Mouse (Mus musculus): Measurements from ENCODE around the gene Pole3. TPM values are rescaled to one million over a fixed set of nuclear protein-coding genes. Genes with fewer than 3 reads are reported as not detected.

Gene Pole3
- polyA plus RNA-seq (2012; rRNA removed): 5.6 and 8.9 TPM in 2 replicates

GRCm38 (mm10) chr4:62524651-62525488, at the start of gene Pole3, which contains the start of gene 4933430I17Rik:
Pole3 (minus strand) TSS chr4:62525068.
4933430I17Rik (plus strand) TSS chr4:62525369.
- Histone ChIP-seq H3K27me3 (ENCODE audit: control insufficient read depth, insufficient read depth, low read length) (no peaks in the 10 kb centered on the region), H3K36me3 (ENCODE audit: control insufficient read depth, insufficient read depth, low read length) (no peaks in the 10 kb centered on the region), H3K4me3 (ENCODE audit: low read depth, low read length) (peak within 1 kb of the TSS; percentile 95), H3K4me1 (ENCODE audit: control insufficient read depth, insufficient read depth, insufficient read length, low read length) (peaks cover 3% of the 10 kb centered on the region; the same call in 1 of the 2 replicates), H3K27ac (ENCODE audit: insufficient read depth, low read depth, low read length) (peak within 1 kb of the TSS; percentile 94)
- under 1% methylated on average over 59 of the region's 59 CpGs for WGBS
- TF ChIP-seq CTCF (IDR thresholded peaks at IDR 0.05; ENCODE audit: extremely low read depth, insufficient read length, insufficient replicate concordance, low read depth, low read length): no peak
- TF ChIP-seq POLR2A (IDR thresholded peaks at IDR 0.05; ENCODE audit: low read depth, low read length): 0 out of 2 replicates have a peak, but pooled peaks have one; percentile 17

- TF ChIP-seq POLR2A (IDR thresholded peaks at IDR 0.05; ENCODE audit: low read depth, low read length): no peak
- no peak for TF ChIP-seq CTCF (IDR thresholded peaks at IDR 0.05; ENCODE audit: extremely low read depth, insufficient read length, insufficient replicate concordance, low read depth, low read length)
- no peak overlapping the region for H3K27ac ChIP-seq (ENCODE audit: insufficient read depth, low read depth, low read length)
- no peaks in the 10 kb centered on the region for H3K36me3 ChIP-seq (ENCODE audit: control insufficient read depth, insufficient read depth, low read length)
- no peak overlapping the region for H3K4me3 ChIP-seq (ENCODE audit: low read depth, low read length)
- H3K27me3 ChIP-seq (ENCODE audit: control insufficient read depth, insufficient read depth, low read length): no peaks in the 10 kb centered on the region
- H3K4me1 ChIP-seq (ENCODE audit: control insufficient read depth, insufficient read depth, insufficient read length, low read length): peaks cover 5% of the 10 kb centered on the region; the same call in 1 of the 2 replicates
- 76% methylated on average over 5 of the region's 5 CpGs for WGBS
Measured at GRCm38 (mm10) chr4:62570029-62570428, 45.2 kb upstream of the Pole3 start.

- no peak overlapping the region for H3K4me3 ChIP-seq (ENCODE audit: low read depth, low read length)
- WGBS: 94% methylated on average over 5 of the region's 5 CpGs
- no peak overlapping the region for H3K27ac ChIP-seq (ENCODE audit: insufficient read depth, low read depth, low read length)
Measured at GRCm38 (mm10) chr4:62569603-62570002, 44.7 kb upstream of the Pole3 start.

GRCm38 (mm10) chr4:62568359-62568758, 43.5 kb upstream of the Pole3 start:
- TF ChIP-seq POLR2A (IDR thresholded peaks at IDR 0.05; ENCODE audit: low read depth, low read length) (no peak), CTCF (IDR thresholded peaks at IDR 0.05; ENCODE audit: extremely low read depth, insufficient read length, insufficient replicate concordance, low read depth, low read length) (no peak)
- no peaks in the 10 kb centered on the region for H3K27me3 ChIP-seq (ENCODE audit: control insufficient read depth, insufficient read depth, low read length)
- no peaks in the 10 kb centered on the region for H3K36me3 ChIP-seq (ENCODE audit: control insufficient read depth, insufficient read depth, low read length)
- 45% methylated on average over 1 of the region's 1 CpGs for WGBS
- no peak overlapping the region for H3K27ac ChIP-seq (ENCODE audit: insufficient read depth, low read depth, low read length)
- peaks cover 5% of the 10 kb centered on the region; the same call in 1 of the 2 replicates for H3K4me1 ChIP-seq (ENCODE audit: control insufficient read depth, insufficient read depth, insufficient read length, low read length)
- no peak overlapping the region for H3K4me3 ChIP-seq (ENCODE audit: low read depth, low read length)

More at GRCm38 (mm10) chr4:62569603-62570002, 44.7 kb upstream of the Pole3 start:
- peaks cover 5% of the 10 kb centered on the region; the same call in 1 of the 2 replicates for H3K4me1 ChIP-seq (ENCODE audit: control insufficient read depth, insufficient read depth, insufficient read length, low read length)
- TF ChIP-seq POLR2A (IDR thresholded peaks at IDR 0.05; ENCODE audit: low read depth, low read length): no peak
- TF ChIP-seq CTCF (IDR thresholded peaks at IDR 0.05; ENCODE audit: extremely low read depth, insufficient read length, insufficient replicate concordance, low read depth, low read length): no peak
- H3K36me3 ChIP-seq (ENCODE audit: control insufficient read depth, insufficient read depth, low read length): no peaks in the 10 kb centered on the region
- no peaks in the 10 kb centered on the region for H3K27me3 ChIP-seq (ENCODE audit: control insufficient read depth, insufficient read depth, low read length)

- 84% methylated on average over 6 of the region's 6 CpGs for WGBS
- TF ChIP-seq CTCF (IDR thresholded peaks at IDR 0.05; ENCODE audit: extremely low read depth, insufficient read length, insufficient replicate concordance, low read depth, low read length) (no peak), POLR2A (IDR thresholded peaks at IDR 0.05; ENCODE audit: low read depth, low read length) (no peak)
Measured at GRCm38 (mm10) chr4:62567696-62568095, 42.8 kb upstream of the Pole3 start.

GRCm38 (mm10) chr4:62566530-62566929, 41.7 kb upstream of the Pole3 start:
- H3K27ac ChIP-seq (ENCODE audit: insufficient read depth, low read depth, low read length): no peak overlapping the region
- H3K27me3 ChIP-seq (ENCODE audit: control insufficient read depth, insufficient read depth, low read length): no peaks in the 10 kb centered on the region
- no peaks in the 10 kb centered on the region for H3K36me3 ChIP-seq (ENCODE audit: control insufficient read depth, insufficient read depth, low read length)
- TF ChIP-seq CTCF (IDR thresholded peaks at IDR 0.05; ENCODE audit: extremely low read depth, insufficient read length, insufficient replicate concordance, low read depth, low read length): no peak
- H3K4me3 ChIP-seq (ENCODE audit: low read depth, low read length): no peak overlapping the region
- 38% methylated on average over 4 of the region's 4 CpGs for WGBS
- peaks cover 5% of the 10 kb centered on the region; the same call in 1 of the 2 replicates for H3K4me1 ChIP-seq (ENCODE audit: control insufficient read depth, insufficient read depth, insufficient read length, low read length)

More at GRCm38 (mm10) chr4:62567696-62568095, 42.8 kb upstream of the Pole3 start:
- H3K27me3 ChIP-seq (ENCODE audit: control insufficient read depth, insufficient read depth, low read length): no peaks in the 10 kb centered on the region
- H3K4me3 ChIP-seq (ENCODE audit: low read depth, low read length): no peak overlapping the region
- H3K27ac ChIP-seq (ENCODE audit: insufficient read depth, low read depth, low read length): no peak overlapping the region
- peaks cover 5% of the 10 kb centered on the region; the same call in 1 of the 2 replicates for H3K4me1 ChIP-seq (ENCODE audit: control insufficient read depth, insufficient read depth, insufficient read length, low read length)
- H3K36me3 ChIP-seq (ENCODE audit: control insufficient read depth, insufficient read depth, low read length): no peaks in the 10 kb centered on the region

- no peaks in the 10 kb centered on the region for H3K36me3 ChIP-seq (ENCODE audit: control insufficient read depth, insufficient read depth, low read length)
- WGBS: 60% methylated on average over 4 of the region's 4 CpGs
- H3K27ac ChIP-seq (ENCODE audit: insufficient read depth, low read depth, low read length): no peak overlapping the region
- H3K27me3 ChIP-seq (ENCODE audit: control insufficient read depth, insufficient read depth, low read length): no peaks in the 10 kb centered on the region
- H3K4me3 ChIP-seq (ENCODE audit: low read depth, low read length): no peak overlapping the region
- H3K4me1 ChIP-seq (ENCODE audit: control insufficient read depth, insufficient read depth, insufficient read length, low read length): peaks cover 5% of the 10 kb centered on the region; the same call in 1 of the 2 replicates
- no peak for TF ChIP-seq CTCF (IDR thresholded peaks at IDR 0.05; ENCODE audit: extremely low read depth, insufficient read length, insufficient replicate concordance, low read depth, low read length)
- no peak for TF ChIP-seq POLR2A (IDR thresholded peaks at IDR 0.05; ENCODE audit: low read depth, low read length)
Measured at GRCm38 (mm10) chr4:62562006-62562405, 37.1 kb upstream of the Pole3 start.
